Mouse (Mus musculus): ENCODE measurements around the gene Nlk. TPM values are rescaled to one million over a fixed set of nuclear protein-coding genes. Genes with fewer than 3 reads are reported as not detected.
"Not testable (repeated sequence)": the region's sequence is repeated elsewhere in the genome, so short reads cannot be mapped to it uniquely, and the experiment has no call there.

Gene Nlk
- polyA plus RNA-seq, 1 experiment from 2014 or later: 11.6 TPM

- Histone ChIP-seq H3K4me3 (replicated peaks) (no peak overlapping the region), H3K4me1 (replicated peaks) (peaks cover 30% of the 10 kb centered on the region), H3K36me3 (peaks cover 7% of the 10 kb centered on the region; the same call in 1 of the 2 replicates), H3K9ac (replicated peaks) (no peak overlapping the region), H3K9me3 (no peaks in the 10 kb centered on the region), H3K27ac (no peak overlapping the region), H3K27me3 (no peaks in the 10 kb centered on the region), H3K4me2 (no peak overlapping the region)
- 68% methylated on average over 3 of the region's 3 CpGs for WGBS
- no peak for ATAC-seq (ENCODE audit: insufficient number of reproducible peaks, insufficient read depth, low FRiP score, low TSS enrichment, low read depth)
These were observed 98.3 kb downstream of the Nlk start for GRCm38 (mm10) chr11:78598763-78599415.

GRCm38 (mm10) chr11:78596750-78597149 lies 100.4 kb downstream of the Nlk start:
- H3K9me3 ChIP-seq: no peaks in the 10 kb centered on the region
- 0 out of 2 replicates have a peak overlapping the region, but pooled peaks have one; percentile 7 for H3K27ac ChIP-seq
- H3K9ac ChIP-seq (replicated peaks): no peak overlapping the region
- H3K27me3 ChIP-seq: no peaks in the 10 kb centered on the region
- H3K4me2 ChIP-seq: no peak overlapping the region
- no peak overlapping the region for H3K4me3 ChIP-seq (replicated peaks)
- peaks cover 9% of the 10 kb centered on the region; the same call in 1 of the 2 replicates for H3K36me3 ChIP-seq
- peaks cover 30% of the 10 kb centered on the region for H3K4me1 ChIP-seq (replicated peaks)
- ATAC-seq (ENCODE audit: insufficient number of reproducible peaks, insufficient read depth, low FRiP score, low TSS enrichment, low read depth): 0 out of 2 replicates have a peak, but pooled peaks have one; percentile 52

- Histone ChIP-seq H3K9ac (replicated peaks) (no peak overlapping the region), H3K27me3 (no peaks in the 10 kb centered on the region), H3K27ac (no peak overlapping the region), H3K36me3 (peaks cover 9% of the 10 kb centered on the region; the same call in 1 of the 2 replicates), H3K9me3 (no peaks in the 10 kb centered on the region), H3K4me1 (replicated peaks) (peaks cover 30% of the 10 kb centered on the region), H3K4me2 (no peak overlapping the region), H3K4me3 (replicated peaks) (no peak overlapping the region)
- 63% methylated on average over 2 of the region's 2 CpGs for WGBS
- ATAC-seq (ENCODE audit: insufficient number of reproducible peaks, insufficient read depth, low FRiP score, low TSS enrichment, low read depth): no peak
These were observed 101.4 kb downstream of the Nlk start for GRCm38 (mm10) chr11:78595773-78596172.

GRCm38 (mm10) chr11:78594271-78594964 lies 102.8 kb downstream of the Nlk start:
- no peak for ATAC-seq (ENCODE audit: insufficient number of reproducible peaks, insufficient read depth, low FRiP score, low TSS enrichment, low read depth)
- WGBS: 90% methylated on average over 6 of the region's 6 CpGs
- Histone ChIP-seq H3K9ac (replicated peaks) (no peak overlapping the region), H3K27me3 (no peaks in the 10 kb centered on the region), H3K27ac (no peak overlapping the region), H3K4me3 (replicated peaks) (no peak overlapping the region), H3K36me3 (peaks cover 6% of the 10 kb centered on the region; the same call in 1 of the 2 replicates), H3K4me2 (no peak overlapping the region), H3K4me1 (replicated peaks) (peaks cover 30% of the 10 kb centered on the region), H3K9me3 (no peaks in the 10 kb centered on the region)

GRCm38 (mm10) chr11:78587677-78588076 lies 109.5 kb downstream of the Nlk start:
- not testable (repeated sequence) for H3K4me2 ChIP-seq; H3K27me3 ChIP-seq; ATAC-seq (ENCODE audit: insufficient number of reproducible peaks, insufficient read depth, low FRiP score, low TSS enrichment, low read depth); H3K9me3 ChIP-seq; H3K4me1 ChIP-seq (replicated peaks); H3K4me3 ChIP-seq (replicated peaks); H3K9ac ChIP-seq (replicated peaks); H3K27ac ChIP-seq
- peaks cover 35% of the 10 kb centered on the region for H3K36me3 ChIP-seq
- 94% methylated on average over 1 of the region's 1 CpGs for WGBS

GRCm38 (mm10) chr11:78586099-78586498 lies 111.1 kb downstream of the Nlk start:
- peaks cover 48% of the 10 kb centered on the region for H3K36me3 ChIP-seq
- H3K4me1 ChIP-seq (replicated peaks): no peaks in the 10 kb centered on the region

GRCm38 (mm10) chr11:78582848-78583247 lies 114.3 kb downstream of the Nlk start:
- no peaks in the 10 kb centered on the region for H3K4me1 ChIP-seq (replicated peaks)
- no peak overlapping the region for H3K27ac ChIP-seq
- no peaks in the 10 kb centered on the region for H3K9me3 ChIP-seq
- H3K27me3 ChIP-seq: no peaks in the 10 kb centered on the region
- no peak overlapping the region for H3K4me3 ChIP-seq (replicated peaks)
- ATAC-seq (ENCODE audit: insufficient number of reproducible peaks, insufficient read depth, low FRiP score, low TSS enrichment, low read depth): no peak
- H3K36me3 ChIP-seq: peaks cover 67% of the 10 kb centered on the region
- WGBS: 89% methylated on average over 6 of the region's 6 CpGs
- H3K4me2 ChIP-seq: no peak overlapping the region
- no peak overlapping the region for H3K9ac ChIP-seq (replicated peaks)

More at GRCm38 (mm10) chr11:78586099-78586498, 111.1 kb downstream of the Nlk start:
- Histone ChIP-seq H3K9me3 (no peaks in the 10 kb centered on the region), H3K27ac (no peak overlapping the region), H3K9ac (replicated peaks) (no peak overlapping the region), H3K4me3 (replicated peaks) (no peak overlapping the region), H3K4me2 (no peak overlapping the region), H3K27me3 (no peaks in the 10 kb centered on the region)
- ATAC-seq (ENCODE audit: insufficient number of reproducible peaks, insufficient read depth, low FRiP score, low TSS enrichment, low read depth): no peak

GRCm38 (mm10) chr11:78574975-78575374 lies 122.2 kb downstream of the Nlk start:
- 36% methylated on average over 2 of the region's 2 CpGs for WGBS
- Histone ChIP-seq H3K9me3 (no peaks in the 10 kb centered on the region), H3K4me2 (no peak overlapping the region), H3K27me3 (no peaks in the 10 kb centered on the region), H3K4me1 (replicated peaks) (no peaks in the 10 kb centered on the region), H3K36me3 (peaks cover 71% of the 10 kb centered on the region), H3K9ac (replicated peaks) (no peak overlapping the region), H3K4me3 (replicated peaks) (no peak overlapping the region), H3K27ac (no peak overlapping the region)
- ATAC-seq (ENCODE audit: insufficient number of reproducible peaks, insufficient read depth, low FRiP score, low TSS enrichment, low read depth): no peak

- Histone ChIP-seq H3K4me3 (replicated peaks) (no peak overlapping the region), H3K9ac (replicated peaks) (no peak overlapping the region), H3K36me3 (peaks cover 71% of the 10 kb centered on the region), H3K4me2 (no peak overlapping the region), H3K27ac (no peak overlapping the region), H3K27me3 (no peaks in the 10 kb centered on the region), H3K9me3 (no peaks in the 10 kb centered on the region), H3K4me1 (replicated peaks) (no peaks in the 10 kb centered on the region)
- no peak for ATAC-seq (ENCODE audit: insufficient number of reproducible peaks, insufficient read depth, low FRiP score, low TSS enrichment, low read depth)
- WGBS: 76% methylated on average over 3 of the region's 3 CpGs
These were observed 122.6 kb downstream of the Nlk start for GRCm38 (mm10) chr11:78574536-78574935.

- not testable (repeated sequence) for H3K27ac ChIP-seq; ATAC-seq (ENCODE audit: insufficient number of reproducible peaks, insufficient read depth, low FRiP score, low TSS enrichment, low read depth); H3K4me3 ChIP-seq (replicated peaks); H3K9me3 ChIP-seq; H3K9ac ChIP-seq (replicated peaks); H3K4me1 ChIP-seq (replicated peaks); H3K4me2 ChIP-seq; H3K27me3 ChIP-seq
- H3K36me3 ChIP-seq: peaks cover 72% of the 10 kb centered on the region
- 100% methylated on average over 3 of the region's 4 CpGs for WGBS
These were observed 123.1 kb downstream of the Nlk start for GRCm38 (mm10) chr11:78574031-78574430.

GRCm38 (mm10) chr11:78571854-78572253 lies 125.3 kb downstream of the Nlk start:
- no peak overlapping the region for H3K9ac ChIP-seq (replicated peaks)
- 93% methylated on average over 6 of the region's 6 CpGs for WGBS
- H3K4me1 ChIP-seq (replicated peaks): no peaks in the 10 kb centered on the region
- peaks cover 68% of the 10 kb centered on the region for H3K36me3 ChIP-seq
- no peak overlapping the region for H3K4me2 ChIP-seq
- H3K4me3 ChIP-seq (replicated peaks): no peak overlapping the region
- H3K27ac ChIP-seq: no peak overlapping the region
- no peak for ATAC-seq (ENCODE audit: insufficient number of reproducible peaks, insufficient read depth, low FRiP score, low TSS enrichment, low read depth)
- no peaks in the 10 kb centered on the region for H3K27me3 ChIP-seq
- H3K9me3 ChIP-seq: no peaks in the 10 kb centered on the region

Measured in limb, embryonic 12.5 days (tissue).